Mouse (Mus musculus) hindbrain, embryonic 16.5 days (tissue): ENCODE measurements around the gene Rnpepl1. TPM values are rescaled to one million over a fixed set of nuclear protein-coding genes. Genes with fewer than 3 reads are reported as not detected.

Source experiments
- ATAC-seq: fragments of 200-750 bp; cut with Nextera tagmentation; 2 replicates; pipeline ENCODE4 v1.8.0; 2017; ENCODE audit warnings: moderate TSS enrichment, moderate library complexity
- H3K27ac ChIP-seq: fragments of 300-500 bp; sonication (generic); 2 replicates; pipeline ENCODE4 v1.5.1; 2014; ENCODE audit warnings: low read depth, mild to moderate bottlenecking, control low read depth, low read length, moderate library complexity
- H3K27me3 ChIP-seq: fragments of 300-500 bp; sonication (generic); replicated peaks from 2 replicates; pipeline ENCODE4 v1.6.1; 2014; ENCODE audit warnings: low read length; ENCODE audit not compliant: control insufficient read depth, insufficient read depth
- H3K36me3 ChIP-seq: fragments of 300-500 bp; sonication (generic); 2 replicates; pipeline ENCODE4 v1.6.1; 2014; ENCODE audit warnings: mild to moderate bottlenecking, low read length, moderate library complexity, mixed read lengths; ENCODE audit not compliant: control insufficient read depth, insufficient read depth
- H3K4me1 ChIP-seq: fragments of 300-500 bp; sonication (generic); 2 replicates; pipeline ENCODE4 v1.6.1; 2014; ENCODE audit warnings: low read depth, low read length; ENCODE audit not compliant: control insufficient read depth, insufficient read depth
- H3K4me2 ChIP-seq: fragments of 300-500 bp; sonication (generic); 2 replicates; pipeline ENCODE4 v1.6.1; 2014; ENCODE audit warnings: mild to moderate bottlenecking, low read length, control low read depth, moderate library complexity
- H3K4me3 ChIP-seq: fragments of 300-500 bp; sonication (generic); 2 replicates; pipeline ENCODE4 v1.5.1; 2014; ENCODE audit warnings: mild to moderate bottlenecking, low read length, control low read depth, moderate library complexity
- H3K9ac ChIP-seq: fragments of 300-500 bp; sonication (generic); 2 replicates; pipeline ENCODE4 v1.6.1; 2014; ENCODE audit warnings: low read depth, mild to moderate bottlenecking, control low read depth, low read length, moderate library complexity
- H3K9me3 ChIP-seq: fragments of 300-500 bp; sonication (generic); 2 replicates; pipeline ENCODE4 v1.6.1; 2014; ENCODE audit warnings: mild to moderate bottlenecking, low read length, moderate library complexity; ENCODE audit not compliant: control insufficient read depth
- WGBS: fragments of 180-500 bp; shearing (Covaris S2); extraction: QIAGEN DNeasy Blood & Tissue Kit; methylation state at CpG from one replicate; pipeline ENCODE4 v1.1.7; 2014; 5-methylcytosine and 5-hydroxymethylcytosine counted together
- polyA plus RNA-seq: library from polyadenylated mRNA; unstranded; fragments of >200 nt; fragmentation: Nextera tagmentation; extraction: Ambion mirVana; gene quantifications from 2 replicates; pipeline ENCODE4 v1.2.1, GENCODE M21; 2015

The Rnpepl1 gene
- polyA plus RNA-seq, 1 experiment from 2014 or later: 16.8 TPM

DNA sequence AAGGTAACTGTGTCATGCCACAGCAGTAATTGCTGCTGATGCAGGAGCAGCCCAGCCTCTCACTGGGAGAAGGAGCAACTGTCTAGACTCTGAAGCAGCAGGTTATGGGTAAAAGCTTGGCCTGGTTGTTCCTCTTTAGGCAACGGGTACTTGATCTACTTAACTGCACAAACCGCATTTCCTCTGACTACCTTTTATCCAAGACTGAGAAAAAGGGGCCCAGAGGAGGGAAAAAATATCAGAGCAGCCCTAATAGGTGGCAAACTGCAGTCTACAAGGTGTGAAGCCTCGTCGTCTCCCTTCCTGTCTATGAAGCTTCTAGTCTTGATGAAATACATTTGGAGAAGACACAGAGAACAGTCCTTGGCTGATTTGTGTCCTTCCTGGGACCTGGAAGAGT lies 23.0 kb downstream of the Rnpepl1 start:
- Histone ChIP-seq H3K9ac (peak overlapping the region; percentile 82), H3K9me3 (no peaks in the 10 kb centered on the region), H3K4me3 (peak overlapping the region; percentile 89), H3K27ac (peak overlapping the region; percentile 99), H3K4me2 (peak overlapping the region; percentile 77), H3K4me1 (peaks cover 23% of the 10 kb centered on the region), H3K27me3 (no peaks in the 10 kb centered on the region), H3K36me3 (peaks cover 3% of the 10 kb centered on the region)
- 76% methylated on average over 4 of the region's 4 CpGs for WGBS
- no peak for ATAC-seq

DNA sequence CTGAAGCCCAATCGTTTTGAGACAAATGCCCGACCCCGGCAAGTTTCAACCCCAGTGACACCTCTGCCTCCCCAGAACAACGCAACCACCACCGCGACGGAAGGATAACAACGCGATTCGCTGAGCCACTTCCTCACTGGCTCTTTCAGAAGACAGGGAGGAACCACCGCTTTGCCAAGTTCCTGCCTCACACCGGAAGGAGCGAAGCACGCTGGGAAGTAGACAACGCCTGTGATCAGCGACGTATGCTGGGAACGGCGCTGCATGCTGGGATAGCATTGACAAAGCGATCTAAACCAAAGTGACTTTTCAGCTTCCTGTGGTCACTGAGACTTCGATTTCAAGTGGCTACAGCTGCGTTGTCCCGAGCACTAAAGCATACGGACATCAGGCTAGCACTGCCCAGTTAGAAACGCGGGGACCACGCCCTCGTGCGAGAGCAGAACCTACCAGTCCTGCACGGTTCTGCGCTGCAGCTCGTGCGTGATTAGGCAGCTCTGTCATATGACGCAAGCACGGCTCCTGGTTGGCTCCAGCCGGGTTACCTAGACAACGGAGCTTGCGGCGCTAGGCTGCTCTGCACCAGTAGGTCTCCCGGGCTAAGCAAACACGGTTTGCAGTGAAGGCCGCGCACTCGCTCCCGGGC lies 23.7 kb downstream of the Rnpepl1 start, which contains the start of gene Capn10:
Gene Capn10, plus strand, starts transcription at position 195 of the 646 bp plus-strand sequence.
- H3K4me1 ChIP-seq: peaks cover 23% of the 10 kb centered on the region
- peak within 1 kb of the TSS; percentile 89 for H3K4me3 ChIP-seq
- no peaks in the 10 kb centered on the region for H3K9me3 ChIP-seq
- H3K27me3 ChIP-seq: no peaks in the 10 kb centered on the region
- H3K36me3 ChIP-seq: peaks cover 10% of the 10 kb centered on the region
- WGBS: under 1% methylated on average over 45 of the region's 45 CpGs
- H3K4me2 ChIP-seq: peak within 1 kb of the TSS; percentile 77
- peak within 1 kb of the TSS; percentile 82 for H3K9ac ChIP-seq
- peak within 1 kb of the TSS; percentile 99 for H3K27ac ChIP-seq
- ATAC-seq: peak; percentile 100

DNA sequence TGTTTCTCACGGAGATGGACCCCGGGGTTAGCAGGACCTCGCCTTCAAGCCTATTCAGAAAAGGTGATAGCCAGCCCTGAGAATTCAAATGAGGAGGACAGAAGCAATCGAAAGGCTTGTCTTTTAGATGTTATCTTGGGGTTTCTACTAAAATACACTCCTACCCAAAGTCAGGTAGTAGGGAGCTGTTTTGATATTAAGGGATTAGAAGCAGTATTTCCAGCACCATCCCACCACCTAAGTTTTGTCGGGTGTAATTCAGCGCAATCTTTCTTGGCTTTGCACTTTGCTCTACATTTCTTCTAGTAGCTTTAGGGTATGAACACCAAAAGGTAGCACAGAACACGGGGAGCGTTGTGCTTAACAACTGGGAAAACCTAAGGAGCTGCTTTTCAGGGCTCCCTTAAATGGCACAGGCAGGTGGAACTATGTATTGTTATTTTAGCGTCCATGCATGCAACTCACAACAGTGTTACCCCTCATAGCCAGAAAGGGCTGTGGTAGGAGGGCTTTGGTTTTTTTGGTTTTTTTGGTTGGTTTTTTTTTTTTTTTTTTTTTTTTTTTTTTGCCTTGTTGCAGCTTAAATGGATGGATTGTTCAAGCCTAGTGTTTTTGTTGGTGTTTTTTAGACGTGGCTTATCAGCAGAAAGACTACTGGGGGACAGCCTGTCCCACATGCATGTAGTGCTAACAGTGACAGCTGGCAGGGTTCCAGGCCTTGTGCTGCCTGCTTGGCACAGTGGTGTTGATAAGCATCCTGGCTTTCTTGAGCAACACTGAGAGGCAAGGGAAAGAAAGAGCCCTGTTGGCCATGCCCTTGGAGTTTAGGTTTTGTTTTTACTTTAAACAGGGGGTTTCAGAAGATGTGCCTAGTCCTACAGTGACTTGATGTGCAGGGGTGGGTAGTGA lies 24.7 kb downstream of the Rnpepl1 start:
- Histone ChIP-seq H3K4me1 (peaks cover 23% of the 10 kb centered on the region), H3K27ac (peak overlapping the region; percentile 99), H3K9me3 (no peaks in the 10 kb centered on the region), H3K4me3 (peak overlapping the region; percentile 89), H3K27me3 (no peaks in the 10 kb centered on the region), H3K36me3 (peaks cover 20% of the 10 kb centered on the region), H3K4me2 (peak overlapping the region; percentile 77), H3K9ac (peak overlapping the region; percentile 82)
- ATAC-seq: no peak
- WGBS: 16% methylated on average over 10 of the region's 10 CpGs

DNA sequence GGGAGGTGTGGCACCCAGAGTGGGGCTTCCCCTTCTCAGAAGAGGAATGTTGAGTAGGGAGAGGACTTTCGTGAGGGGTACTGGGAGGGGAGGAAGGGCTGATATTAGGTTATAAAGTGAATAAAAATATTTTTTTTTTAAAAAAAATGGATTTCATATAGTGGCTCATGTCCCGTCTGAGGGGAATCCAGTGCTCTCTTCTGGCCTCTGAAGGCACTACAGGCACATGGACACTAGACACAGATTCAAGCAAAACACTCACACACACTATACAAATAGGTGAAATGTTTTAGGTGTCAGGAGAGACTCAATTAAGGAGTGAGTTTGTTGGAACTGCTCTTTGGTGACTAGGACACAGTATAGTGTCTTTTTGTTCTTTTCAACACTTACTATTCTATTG lies 25.4 kb downstream of the Rnpepl1 start:
- 40% methylated on average over 2 of the region's 2 CpGs for WGBS
- H3K27me3 ChIP-seq: no peaks in the 10 kb centered on the region

DNA sequence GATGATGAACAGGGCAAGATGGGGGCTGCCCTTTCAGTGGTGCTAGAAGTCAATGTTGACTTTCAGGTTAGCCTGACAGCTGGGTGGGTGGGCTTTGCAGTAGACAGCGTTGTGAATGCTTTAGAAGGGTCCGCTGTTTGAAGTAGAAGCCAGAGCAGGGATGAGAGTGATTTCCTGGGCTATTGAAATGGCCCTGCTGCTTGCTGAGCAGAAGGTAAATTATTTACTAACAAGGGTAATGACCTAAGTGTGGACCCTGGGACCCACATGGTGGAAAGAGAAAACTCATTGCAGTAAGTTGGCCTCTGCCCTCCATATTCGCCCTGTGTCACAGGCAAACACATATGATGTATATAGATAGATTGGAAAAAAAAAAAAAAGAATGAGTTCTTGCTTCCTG lies 25.9 kb downstream of the Rnpepl1 start:
- 58% methylated on average over 3 of the region's 3 CpGs for WGBS
- Histone ChIP-seq H3K4me3 (peak overlapping the region; percentile 89), H3K9ac (peak overlapping the region; percentile 59)

More for the DNA sequence above, 25.4 kb downstream of the Rnpepl1 start:
- Histone ChIP-seq H3K27ac (no peak overlapping the region), H3K9me3 (no peaks in the 10 kb centered on the region), H3K4me1 (peaks cover 23% of the 10 kb centered on the region), H3K36me3 (peaks cover 24% of the 10 kb centered on the region), H3K4me2 (peak overlapping the region; percentile 77), H3K9ac (peak overlapping the region; percentile 59), H3K4me3 (peak overlapping the region; percentile 89)
- no peak for ATAC-seq

DNA sequence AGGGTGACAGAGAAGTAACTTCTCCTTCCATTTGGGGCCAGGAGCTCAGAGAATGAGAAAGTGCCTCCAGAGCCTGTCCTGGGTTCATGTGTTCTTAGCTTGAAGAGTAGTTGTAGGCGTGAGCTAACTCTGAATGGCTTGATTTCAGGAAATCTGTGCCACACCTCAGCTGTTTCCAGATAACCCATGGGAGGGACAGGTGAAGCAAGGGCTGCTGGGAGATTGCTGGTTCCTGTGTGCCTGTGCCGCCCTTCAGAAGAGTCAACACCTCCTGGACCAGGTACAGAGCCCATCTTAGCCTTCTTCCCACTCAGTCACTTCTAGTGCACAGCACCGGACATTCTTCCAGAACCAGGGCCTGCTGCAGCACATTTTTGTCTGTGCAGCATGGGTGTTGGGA lies 27.2 kb downstream of the Rnpepl1 start:
- no peak overlapping the region for H3K27ac ChIP-seq
- ATAC-seq: no peak
- no peak overlapping the region for H3K9ac ChIP-seq
- H3K36me3 ChIP-seq: peaks cover 31% of the 10 kb centered on the region
- H3K4me1 ChIP-seq: peaks cover 23% of the 10 kb centered on the region
- H3K4me3 ChIP-seq: no peak overlapping the region
- no peaks in the 10 kb centered on the region for H3K27me3 ChIP-seq
- H3K9me3 ChIP-seq: no peaks in the 10 kb centered on the region
- 92% methylated on average over 3 of the region's 3 CpGs for WGBS
- H3K4me2 ChIP-seq: no peak overlapping the region

More for the DNA sequence above, 25.9 kb downstream of the Rnpepl1 start:
- H3K4me1 ChIP-seq: peaks cover 23% of the 10 kb centered on the region
- peak overlapping the region; percentile 77 for H3K4me2 ChIP-seq
- H3K27me3 ChIP-seq: no peaks in the 10 kb centered on the region
- no peak for ATAC-seq
- no peaks in the 10 kb centered on the region for H3K9me3 ChIP-seq
- H3K36me3 ChIP-seq: peaks cover 26% of the 10 kb centered on the region
- H3K27ac ChIP-seq: no peak overlapping the region

DNA sequence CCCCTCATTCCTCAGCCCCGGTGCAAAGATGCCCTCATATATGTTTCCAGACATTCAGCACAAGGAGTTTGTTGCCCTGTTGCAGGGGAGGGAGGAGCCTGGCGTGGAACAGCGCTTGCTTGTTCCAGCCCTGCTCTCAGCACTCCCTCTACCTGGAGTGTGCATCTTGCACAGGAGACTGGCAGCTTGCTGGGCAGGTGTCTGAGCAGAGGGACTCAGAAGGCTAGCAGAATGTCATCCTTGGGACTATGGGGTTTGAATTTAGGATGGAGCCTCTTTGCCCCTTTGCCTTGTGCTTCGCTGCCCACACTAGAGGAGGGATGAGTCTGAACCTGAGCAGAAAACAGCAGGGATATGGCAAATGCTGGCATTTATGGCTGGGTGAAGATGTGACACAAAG lies 29.2 kb downstream of the Rnpepl1 start:
- Histone ChIP-seq H3K4me2 (no peak overlapping the region), H3K27me3 (no peaks in the 10 kb centered on the region), H3K9me3 (no peaks in the 10 kb centered on the region), H3K27ac (no peak overlapping the region), H3K9ac (no peak overlapping the region), H3K36me3 (peaks cover 43% of the 10 kb centered on the region), H3K4me1 (peaks cover 19% of the 10 kb centered on the region), H3K4me3 (no peak overlapping the region)
- ATAC-seq: no peak
- WGBS: 88% methylated on average over 4 of the region's 4 CpGs

DNA sequence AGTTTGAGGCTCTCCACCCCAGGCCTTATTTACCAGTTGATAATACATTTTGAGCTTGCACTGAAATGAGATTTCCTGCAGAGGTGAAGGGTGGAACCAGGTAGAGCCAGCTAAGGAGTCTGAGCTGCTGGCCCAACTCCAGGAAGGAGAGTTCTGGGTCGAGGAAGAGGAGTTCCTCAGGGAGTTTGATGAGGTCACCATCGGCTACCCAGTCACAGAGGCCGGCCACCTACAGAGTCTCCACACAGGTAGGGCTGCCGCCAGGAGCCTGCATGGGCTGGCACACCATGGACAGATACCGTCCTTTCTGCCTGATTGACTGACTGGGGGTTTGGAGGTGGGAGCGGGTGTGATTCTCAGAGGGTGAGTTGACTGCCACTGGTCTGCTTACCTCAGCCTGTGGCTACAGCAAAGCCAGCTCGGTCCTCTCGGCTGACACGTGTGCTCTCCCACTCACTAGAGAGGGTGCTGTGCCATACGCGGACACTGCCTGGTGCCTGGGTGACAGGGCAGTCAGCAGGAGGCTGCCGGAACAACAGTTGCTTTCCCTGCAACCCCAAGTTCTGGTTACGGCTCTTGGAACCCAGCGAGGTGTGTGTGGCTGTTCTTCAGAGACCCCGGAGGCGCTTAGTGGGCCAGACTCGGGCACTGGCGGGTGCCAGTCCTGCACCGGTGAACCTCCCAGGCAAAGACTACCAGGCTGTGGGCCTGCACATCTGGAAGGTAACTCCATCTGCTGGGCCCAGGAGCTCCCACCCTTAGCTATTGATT lies 32.8 kb downstream of the Rnpepl1 start:
- H3K4me2 ChIP-seq: no peak overlapping the region
- 95% methylated on average over 19 of the region's 19 CpGs for WGBS
- H3K27me3 ChIP-seq: no peaks in the 10 kb centered on the region

More for the DNA sequence above, 32.8 kb downstream of the Rnpepl1 start:
- Histone ChIP-seq H3K9me3 (no peaks in the 10 kb centered on the region), H3K4me1 (no peaks in the 10 kb centered on the region), H3K27ac (no peak overlapping the region), H3K9ac (no peak overlapping the region), H3K36me3 (peaks cover 69% of the 10 kb centered on the region), H3K4me3 (no peak overlapping the region)
- ATAC-seq: no peak
